Mouse (Mus musculus) erythroblast, embryonic 14.5 days (primary cell): ENCODE measurements around the gene Arhgef16.

Experiments
- GATA1 ChIP-seq: IDR thresholded peaks from 2 replicates; pipeline ENCODE4 v1.6.1; 2012; ENCODE audit warnings: low read length, inconsistent platforms, mixed read lengths
- TAL1 ChIP-seq: IDR thresholded peaks from 3 replicates; pipeline ENCODE4 v1.6.1; 2012; ENCODE audit warnings: low read length, inconsistent platforms, mixed read lengths

GRCm38 (mm10) chr4:154312143-154312812 lies 10.8 kb upstream of the Arhgef16 start:
- TF ChIP-seq GATA1 (no peak), TAL1 (no peak)
